Mouse (Mus musculus) v-Abl transformed pro-B cells (cell line): ENCODE measurements around the gene Ate1.

Experiments
- in situ Hi-C, 2 experiments: fragments of 400-800 bp; cut with MboI; formaldehyde crosslinking; loops; one replicate each; pipeline ENCODE4 v1.15.1; 2025; ENCODE audit not compliant: unreplicated experiment in 2 of 2

Gene Ate1

GRCm38 (mm10) chr7:130368036-130368826 is 151.9 kb downstream of the Ate1 start:
- in situ Hi-C loops, result loop anchor here in 1 of 2 experiments (10.0 kb wide), 1 partner anchor 713 kb away; no protein-coding TSS in a partner anchor

- in situ Hi-C loops, result loop anchor here in 1 of 2 experiments (10.0 kb wide), 1 partner anchor 713 kb away; no protein-coding TSS in a partner anchor
Measured at GRCm38 (mm10) chr7:130367222-130368035, 152.7 kb downstream of the Ate1 start.

GRCm38 (mm10) chr7:130365711-130366110 is 154.5 kb downstream of the Ate1 start:
- in situ Hi-C loops, result loop anchor here in 1 of 2 experiments (10.0 kb wide), 1 partner anchor 711 kb away; no protein-coding TSS in a partner anchor
